21 mouse cellular contexts compared by ENCODE assay signal in genomic region chr16:62804621-62805020, GRCm38 (mm10). TPM values are rescaled to one million over a fixed set of nuclear protein-coding genes. Genes with fewer than 3 reads are reported as not detected.
"Had no signal": no experiment of that assay in that cellular context is flagged by ENCODE, and none has a peak within 500 bp of the region (broad histone marks: within the 10 kb centered on the region; RNA-seq: fewer than 3 reads in every experiment).

No protein-coding gene starts in this region.

- H3K4me2 ChIP-seq: liver, embryonic 15.5 days; lung, embryonic 14.5 days; midbrain, embryonic 12.5 days; neural tube, embryonic 13.5 days; neural tube, embryonic 15.5 days; stomach, embryonic 15.5 days had no signal

- H3K36me3 ChIP-seq: liver, embryonic 15.5 days; stomach, embryonic 15.5 days had no signal

- H3K9me3 ChIP-seq: liver, embryonic 15.5 days; midbrain, embryonic 10.5 days; midbrain, embryonic 12.5 days; neural tube, embryonic 13.5 days; neural tube, embryonic 15.5 days; stomach, embryonic 15.5 days had no signal

- DNase-seq: liver, postnatal 0 days; lung, embryonic 14.5 days; lung, postnatal 10 days; lung, postnatal 4 days; midbrain, embryonic 14.5 days; right cerebral cortex, postnatal 14 days; thymus, adult 2 months; thymus, postnatal 25 days; thymus, postnatal 4 days had no signal

- H3K27ac ChIP-seq: liver, embryonic 15.5 days; midbrain, embryonic 10.5 days; midbrain, embryonic 12.5 days; neural tube, embryonic 13.5 days; neural tube, embryonic 15.5 days; stomach, embryonic 15.5 days; stomach, postnatal 0 days had no signal

- H3K27me3 ChIP-seq: liver, embryonic 15.5 days; midbrain, embryonic 12.5 days; neural tube, embryonic 13.5 days; neural tube, embryonic 15.5 days; stomach, embryonic 15.5 days had no signal

- ATAC-seq: liver, postnatal 0 days; midbrain, embryonic 16.5 days had no signal

- H3K4me1 ChIP-seq: liver, embryonic 15.5 days; stomach, embryonic 15.5 days had no signal

- H3K4me3 ChIP-seq: liver, embryonic 15.5 days; midbrain, embryonic 10.5 days; midbrain, embryonic 12.5 days; myocyte; neural tube, embryonic 13.5 days; neural tube, embryonic 15.5 days; stomach, embryonic 15.5 days had no signal

- H3K9ac ChIP-seq: liver, embryonic 15.5 days; liver, postnatal 0 days; lung, embryonic 14.5 days; midbrain, embryonic 12.5 days; neural tube, embryonic 13.5 days; neural tube, embryonic 15.5 days; stomach, embryonic 15.5 days had no signal

RNA-seq across cellular contexts. Expression of gene Stx19, which starts 9.9 kb away (rescaled TPM):
- total RNA-seq: megakaryocyte-erythroid progenitor cell, adult 5-6 weeks had no signal
- polyA plus RNA-seq: liver, postnatal 0 days; myocyte; spleen, adult 2 months; testis, adult 2 months; thymus, adult 2 months had no signal
